Mouse (Mus musculus) MEL (cell line): ENCODE measurements around the gene Fbxl19. TPM values are rescaled to one million over a fixed set of nuclear protein-coding genes. Genes with fewer than 3 reads are reported as not detected.
A peak's percentile ranks its signal among the peaks of the same experiment; 100 is the strongest.

ENCODE experiments used
- DNase-seq: peaks from one replicate; pipeline ENCODE4 v3.0.0; 2011; ENCODE audit warnings: low read depth, low spot score
- H3K27ac ChIP-seq: 2 replicates; pipeline ENCODE4 v1.5.1; 2012; ENCODE audit warnings: low read depth, mild to moderate bottlenecking, control low read depth, low read length, moderate library complexity; ENCODE audit not compliant: control insufficient read depth
- H3K27me3 ChIP-seq, 2 experiments: fragments of 150-350 bp in 1 of 2; sonication (generic) in 1 of 2; 2 replicates each; pipeline ENCODE4 v1.6.1; 2012; ENCODE audit warnings: low read length in 2 of 2, mild to moderate bottlenecking in 2 of 2, improper control_type of control experiment in 1 of 2, moderate library complexity in 1 of 2; ENCODE audit not compliant: insufficient read depth in 2 of 2, control insufficient read depth in 1 of 2
- H3K36me3 ChIP-seq, 2 experiments: 2 replicates each; pipeline ENCODE4 v1.6.1; 2012 to 2014; ENCODE audit warnings: low read length in 2 of 2, improper control_type of control experiment in 1 of 2, inconsistent platforms in 1 of 2, mild to moderate bottlenecking in 1 of 2; ENCODE audit not compliant: insufficient read depth in 2 of 2, control insufficient read depth in 1 of 2
- H3K4me1 ChIP-seq, 2 experiments: fragments of 150-350 bp in 1 of 2; sonication (generic) in 1 of 2; 2 replicates each; pipeline ENCODE4 v1.6.1; 2012; ENCODE audit warnings: low read length in 2 of 2, improper control_type of control experiment in 1 of 2, mild to moderate bottlenecking in 1 of 2; ENCODE audit not compliant: insufficient read depth in 2 of 2, control insufficient read depth in 1 of 2
- H3K4me3 ChIP-seq, 2 experiments: fragments of 150-350 bp in 1 of 2; sonication (generic) in 1 of 2; 2 replicates each; pipeline ENCODE4 v1.5.1; 2012; ENCODE audit warnings: low read depth in 2 of 2, low read length in 2 of 2, mild to moderate bottlenecking in 2 of 2, moderate library complexity in 2 of 2, control low read depth in 1 of 2, improper control_type of control experiment in 1 of 2; ENCODE audit not compliant: control insufficient read depth in 1 of 2, insufficient read depth in 1 of 2
- H3K79me2 ChIP-seq: 2 replicates; pipeline ENCODE4 v1.6.1; 2012; ENCODE audit warnings: mild to moderate bottlenecking, low read length, moderate library complexity; ENCODE audit not compliant: control insufficient read depth, poor library complexity, insufficient read depth
- H3K9ac ChIP-seq: 2 replicates; pipeline ENCODE4 v1.6.1; 2012; ENCODE audit warnings: low read depth, mild to moderate bottlenecking, control low read depth, low read length, moderate library complexity; ENCODE audit not compliant: control insufficient read depth, poor library complexity, severe bottlenecking
- H3K9me3 ChIP-seq: fragments of 150-350 bp; sonication (generic); replicated peaks from 2 replicates; pipeline ENCODE4 v1.6.1; 2012; ENCODE audit warnings: mild to moderate bottlenecking, low read length, improper control_type of control experiment, moderate library complexity; ENCODE audit not compliant: insufficient read depth
- BHLHE40 ChIP-seq: IDR thresholded peaks from 2 replicates; pipeline ENCODE4 v1.6.1; 2012; ENCODE audit warnings: low read depth, mild to moderate bottlenecking, inconsistent platforms, low read length, improper control_type of control experiment, borderline replicate concordance
- CHD1 ChIP-seq: IDR thresholded peaks from 2 replicates; pipeline ENCODE4 v1.6.1; 2012; ENCODE audit warnings: low read depth, mild to moderate bottlenecking, inconsistent platforms, low read length, improper control_type of control experiment
- CTCF ChIP-seq, 3 experiments: IDR thresholded peaks in 2 of 3; conservative IDR thresholded peaks in 1 of 3; 2 replicates each; pipeline ENCODE4 v1.5.1; 2011 to 2012; ENCODE audit warnings: low read length in 3 of 3, low read depth in 2 of 3, mild to moderate bottlenecking in 2 of 3, improper control_type of control experiment in 1 of 3, inconsistent platforms in 1 of 3, mixed read lengths in 1 of 3, moderate library complexity in 1 of 3; ENCODE audit not compliant: control insufficient read depth in 1 of 3, insufficient read depth in 1 of 3, poor library complexity in 1 of 3, severe bottlenecking in 1 of 3
- ELF1 ChIP-seq: IDR thresholded peaks from 2 replicates; pipeline ENCODE4 v1.6.1; 2014; ENCODE audit warnings: low read depth, mild to moderate bottlenecking, inconsistent platforms, low read length, improper control_type of control experiment, moderate library complexity
- EP300 ChIP-seq, 2 experiments: IDR thresholded peaks; 2 replicates each; pipeline ENCODE4 v1.6.1; 2011; ENCODE audit warnings: improper control_type of control experiment in 2 of 2, low read length in 2 of 2, low read depth in 1 of 2, mild to moderate bottlenecking in 1 of 2
- ETS1 ChIP-seq: IDR thresholded peaks from 2 replicates; pipeline ENCODE4 v1.6.1; 2012; ENCODE audit warnings: low read depth, mild to moderate bottlenecking, inconsistent platforms, low read length, improper control_type of control experiment, moderate library complexity
- HCFC1 ChIP-seq: IDR thresholded peaks from 2 replicates; pipeline ENCODE4 v1.6.1; 2012; ENCODE audit warnings: low read depth, mild to moderate bottlenecking, inconsistent platforms, low read length, improper control_type of control experiment, moderate library complexity
- JUND ChIP-seq: IDR thresholded peaks from 2 replicates; pipeline ENCODE4 v1.6.1; 2011; ENCODE audit warnings: low read depth, mild to moderate bottlenecking, improper control_type of control experiment, low read length
- KAT2A ChIP-seq: conservative IDR thresholded peaks from 2 replicates; pipeline ENCODE4 v1.6.1; 2012; ENCODE audit warnings: low read depth, low read length, improper control_type of control experiment, inconsistent platforms
- MAZ ChIP-seq: IDR thresholded peaks from 2 replicates; pipeline ENCODE4 v1.6.1; 2012; ENCODE audit warnings: low read depth, mild to moderate bottlenecking, inconsistent platforms, low read length, improper control_type of control experiment
- MXI1 ChIP-seq: IDR thresholded peaks from 2 replicates; pipeline ENCODE4 v1.6.1; 2011; ENCODE audit warnings: mild to moderate bottlenecking, low read depth, low read length, improper control_type of control experiment
- MYB ChIP-seq: IDR thresholded peaks from 2 replicates; pipeline ENCODE4 v1.6.1; 2011; ENCODE audit warnings: mild to moderate bottlenecking, low read depth, low read length, improper control_type of control experiment
- NELFE ChIP-seq: IDR thresholded peaks from 2 replicates; pipeline ENCODE4 v1.6.1; 2011; ENCODE audit warnings: low read depth, low read length, improper control_type of control experiment
- POLR2AphosphoS2 ChIP-seq: IDR thresholded peaks from 2 replicates; pipeline ENCODE4 v1.6.1; 2011; ENCODE audit warnings: low read length, improper control_type of control experiment
- POLR2AphosphoS5 ChIP-seq: IDR thresholded peaks from 2 replicates; pipeline ENCODE4 v1.6.1; 2012; ENCODE audit warnings: low read depth, borderline replicate concordance, mild to moderate bottlenecking, inconsistent platforms, low read length, moderate library complexity, mixed read lengths
- RCOR1 ChIP-seq: IDR thresholded peaks from 2 replicates; pipeline ENCODE4 v1.6.1; 2012; ENCODE audit warnings: low read depth, mild to moderate bottlenecking, inconsistent platforms, low read length, improper control_type of control experiment
- SIN3A ChIP-seq: IDR thresholded peaks from 2 replicates; pipeline ENCODE4 v1.6.1; 2012; ENCODE audit warnings: low read length, improper control_type of control experiment, inconsistent platforms
- SMC3 ChIP-seq: IDR thresholded peaks from 2 replicates; pipeline ENCODE4 v1.6.1; 2011; ENCODE audit warnings: low read depth, low read length, improper control_type of control experiment
- TBP ChIP-seq: IDR thresholded peaks from 2 replicates; pipeline ENCODE4 v1.8.0; 2011; ENCODE audit warnings: low read depth, low read length, improper control_type of control experiment
- UBTF ChIP-seq: IDR thresholded peaks from 2 replicates; pipeline ENCODE4 v1.6.1; 2012; ENCODE audit warnings: low read depth, mild to moderate bottlenecking, inconsistent platforms, low read length, improper control_type of control experiment, moderate library complexity, borderline replicate concordance; ENCODE audit not compliant: insufficient read depth
- USF1 ChIP-seq: IDR thresholded peaks from 2 replicates; pipeline ENCODE4 v1.6.1; 2014; ENCODE audit warnings: low read depth, mild to moderate bottlenecking, inconsistent platforms, low read length, improper control_type of control experiment, moderate library complexity
- ZNF384 ChIP-seq: IDR thresholded peaks from 2 replicates; pipeline ENCODE4 v1.6.1; 2012; ENCODE audit warnings: low read depth, mild to moderate bottlenecking, inconsistent platforms, low read length, improper control_type of control experiment
- polyA plus RNA-seq, 2 experiments: library from polyadenylated mRNA; stranded (reverse) in 1 of 2; unstranded in 1 of 2; fragments of >175 nt in 1 of 2; fragments of >200 nt in 1 of 2; gene quantifications; 2 replicates each; pipeline versions ENCODE4 v1.2.1 to v1.2.4; 2012; ENCODE audit warnings: low replicate concordance in 2 of 2, low read depth in 1 of 2; ENCODE audit not compliant: insufficient read length in 2 of 2, insufficient read depth in 1 of 2, missing spikeins in 1 of 2
- total RNA-seq: library from RNA; depleted of rRNA; stranded (reverse); fragments of 300-350 nt; gene quantifications from 2 replicates; pipeline ENCODE4 v1.2.3, GENCODE M21; 2012

Fbxl19 gene
- total and polyA plus RNA-seq, 3 experiments, result 46.7 to 58.3 TPM; not detected in 1

DNA sequence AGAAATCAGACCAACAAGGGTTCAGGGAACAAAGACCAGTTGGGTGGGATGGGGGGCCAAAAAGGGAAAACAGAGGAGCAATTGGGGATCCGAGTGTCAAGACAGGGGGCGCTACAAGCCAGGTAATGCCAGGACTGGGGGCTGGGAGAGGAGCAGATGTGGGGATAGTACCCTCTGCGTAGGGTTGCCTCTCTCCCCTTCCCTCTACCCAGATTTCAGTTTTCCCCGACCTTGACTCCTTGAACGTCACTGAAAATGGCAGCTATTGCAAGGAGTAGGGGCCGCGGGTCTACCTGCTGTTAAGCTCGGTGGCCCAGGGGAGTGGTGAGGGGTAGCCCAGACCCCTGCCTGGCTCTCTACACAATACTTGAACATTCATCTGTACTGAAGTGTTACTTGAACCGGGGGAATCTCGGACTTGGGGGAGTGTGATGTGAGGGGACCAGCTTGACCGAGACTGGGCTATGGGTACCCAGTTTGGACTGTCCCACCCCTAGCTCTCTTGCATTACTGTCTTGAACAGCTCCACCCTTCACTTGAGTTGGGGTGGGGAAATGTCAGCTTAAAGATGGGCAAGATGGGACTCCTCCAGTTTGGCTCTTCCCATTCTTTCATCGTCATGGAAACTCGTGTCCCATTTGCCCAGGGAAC is 24.1 kb downstream of the Fbxl19 start (continued):
- TF ChIP-seq TBP, result 0 out of 2 replicates have a peak, but pooled peaks have one; percentile 21
- no peak for TF ChIP-seq POLR2AphosphoS5
- TF ChIP-seq SMC3, result peak; percentile 23
- TF ChIP-seq MXI1, result 0 out of 2 replicates have a peak, but pooled peaks have one; percentile 57
- TF ChIP-seq KAT2A, result no peak
- no peak for TF ChIP-seq ETS1
- TF ChIP-seq UBTF, result no peak
- TF ChIP-seq USF1, result no peak
- TF ChIP-seq POLR2AphosphoS2, result no peak
- TF ChIP-seq, all 39 proteins: peak for 6

DNA sequence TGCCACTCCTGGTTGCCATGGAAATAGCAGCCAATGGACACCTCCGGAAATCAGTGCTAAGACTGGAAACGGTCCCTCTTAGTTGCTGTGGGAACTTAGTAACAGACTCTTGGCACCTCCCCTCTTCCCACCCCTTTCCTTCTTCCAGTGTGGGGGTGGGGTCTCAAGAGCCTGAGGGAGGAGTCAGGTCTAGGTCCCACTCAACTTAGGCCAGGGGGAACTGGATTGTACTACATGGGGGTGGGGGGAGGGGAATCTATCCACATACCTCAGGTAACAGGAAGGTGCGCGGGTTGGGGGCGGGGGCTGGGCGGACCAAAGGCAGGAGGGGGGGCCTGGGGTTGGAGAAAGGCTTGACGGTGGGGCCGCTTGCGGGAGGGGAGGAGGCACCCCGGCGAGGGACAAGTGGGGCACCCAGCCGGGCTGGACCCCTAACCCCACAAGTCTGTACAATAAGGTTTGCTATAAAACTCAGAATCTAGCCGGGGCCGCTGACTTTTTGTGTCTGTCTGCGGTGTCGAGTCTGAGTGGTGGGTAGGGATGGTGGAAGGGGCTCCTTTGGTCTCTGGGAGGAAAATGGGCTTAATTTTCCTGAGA is 24.8 kb downstream of the Fbxl19 start:
- H3K4me3 ChIP-seq, result peak overlapping the region; percentile 82 to 93
- peak overlapping the region; percentile 93 for H3K27ac ChIP-seq
- H3K9me3 ChIP-seq, result no peaks in the 10 kb centered on the region
- peaks cover 5 to 32% of the 10 kb centered on the region in 2 experiments; a peak in 3 of 4 replicates for H3K4me1 ChIP-seq
- no peaks in the 10 kb centered on the region for H3K27me3 ChIP-seq
- DNase-seq, result peak; percentile 98
- no peak for TF ChIP-seq USF1
- no peak for TF ChIP-seq ZNF384
- no peak for TF ChIP-seq CTCF (IDR thresholded peaks at IDR 0.05 in 2 of 3, conservative IDR thresholded peaks at IDR 0.05 in 1 of 3; ENCODE audit: control insufficient read depth in 1 of 3, insufficient read depth in 1 of 3, low read depth in 2 of 3, low read length in 3 of 3, poor library complexity in 1 of 3, severe bottlenecking in 1 of 3)
- TF ChIP-seq ETS1, result peak; percentile 41; the same call in 1 of the 2 replicates
- TF ChIP-seq JUND, result no peak
- peak; percentile 43; the same call in 1 of the 2 replicates for TF ChIP-seq MAZ
- no peak for TF ChIP-seq KAT2A
- TF ChIP-seq ELF1, result peak; percentile 79
- TF ChIP-seq RCOR1, result peak; percentile 69
- TF ChIP-seq NELFE, result peak; percentile 24; the same call in 1 of the 2 replicates
- TF ChIP-seq SIN3A, result no peak; the same call in 1 of the 2 replicates
- TF ChIP-seq CHD1, result peak; percentile 11; the same call in 1 of the 2 replicates
- peak; percentile 1; the same call in 1 of the 2 replicates for TF ChIP-seq MXI1
- peak in 1 of 2 experiments; percentile 33; a peak in 1 of 4 replicates for TF ChIP-seq EP300 (IDR thresholded peaks at IDR 0.05; ENCODE audit: low read depth in 1 of 2, low read length in 2 of 2)
- 0 out of 2 replicates have a peak, but pooled peaks have one; percentile 18 for TF ChIP-seq MYB
- no peak for TF ChIP-seq POLR2AphosphoS5
- TF ChIP-seq HCFC1, result peak; percentile 61; the same call in 1 of the 2 replicates
- TF ChIP-seq BHLHE40, result 0 out of 2 replicates have a peak, but pooled peaks have one; percentile 29
- H3K36me3 ChIP-seq, result peaks cover 0 to 27% of the 10 kb centered on the region in 2 experiments; a peak in 2 of 4 replicates
- peak overlapping the region; percentile 98 for H3K9ac ChIP-seq
- H3K79me2 ChIP-seq, result peaks cover 24% of the 10 kb centered on the region
